Mouse (Mus musculus): ENCODE data around the gene Bend6. TPM values are rescaled to one million over a fixed set of nuclear protein-coding genes. Genes with fewer than 3 reads are reported as not detected.
A peak's percentile ranks its signal among the peaks of the same experiment; 100 is the strongest.
"Not testable (repeated sequence)": the region's sequence is repeated elsewhere in the genome, so short reads cannot be mapped to it uniquely, and the experiment has no call there.

The Bend6 gene
- polyA plus RNA-seq, 1 experiment from 2014 or later = 1.5 TPM

- H3K27me3 ChIP-seq (ENCODE audit: low read depth, poor library complexity, severe bottlenecking); H3K9me3 ChIP-seq (replicated peaks); DNase-seq (ENCODE audit: low spot score); H3K4me3 ChIP-seq; H3K4me1 ChIP-seq; H3K27ac ChIP-seq; H3K36me3 ChIP-seq: not testable (repeated sequence)
- 94% methylated on average over 14 of the region's 14 CpGs for WGBS
These were observed 68.7 kb downstream of the Bend6 start for GRCm38 (mm10) chr1:33838952-33839351.

GRCm38 (mm10) chr1:33830586-33830985 is 77.0 kb downstream of the Bend6 start:
- H3K27ac ChIP-seq = no peak overlapping the region
- no peak overlapping the region for H3K4me3 ChIP-seq
- WGBS = 73% methylated on average over 4 of the region's 4 CpGs
- H3K4me1 ChIP-seq = no peaks in the 10 kb centered on the region
- H3K9me3 ChIP-seq (replicated peaks) = no peaks in the 10 kb centered on the region
- H3K27me3 ChIP-seq (ENCODE audit: low read depth, poor library complexity, severe bottlenecking) = no peaks in the 10 kb centered on the region
- H3K36me3 ChIP-seq = no peaks in the 10 kb centered on the region
- no peak for DNase-seq (ENCODE audit: low spot score)

GRCm38 (mm10) chr1:33817931-33818330 is 89.7 kb downstream of the Bend6 start:
- Histone ChIP-seq H3K27me3 (ENCODE audit: low read depth, poor library complexity, severe bottlenecking) (no peaks in the 10 kb centered on the region), H3K36me3 (peaks cover 5% of the 10 kb centered on the region), H3K27ac (no peak overlapping the region), H3K4me3 (no peak overlapping the region), H3K9me3 (replicated peaks) (no peaks in the 10 kb centered on the region), H3K4me1 (peaks cover 6% of the 10 kb centered on the region)
- no peak for DNase-seq (ENCODE audit: low spot score)
- 88% methylated on average over 2 of the region's 2 CpGs for WGBS

GRCm38 (mm10) chr1:33813868-33814794 is 93.5 kb downstream of the Bend6 start, which contains the start of gene Zfp451:
Gene Zfp451 (minus strand): TSS chr1:33814595.
- H3K27ac ChIP-seq = peak within 1 kb of the TSS; percentile 98
- peak within 1 kb of the TSS; percentile 97 for H3K4me3 ChIP-seq
- no peaks in the 10 kb centered on the region for H3K9me3 ChIP-seq (replicated peaks)
- peaks cover 43% of the 10 kb centered on the region for H3K36me3 ChIP-seq
- no peaks in the 10 kb centered on the region for H3K27me3 ChIP-seq (ENCODE audit: low read depth, poor library complexity, severe bottlenecking)
- peak; percentile 94 for DNase-seq (ENCODE audit: low spot score)
- WGBS = under 1% methylated on average over 80 of the region's 85 CpGs
- peaks cover 10% of the 10 kb centered on the region for H3K4me1 ChIP-seq

- Histone ChIP-seq H3K4me3 (peak overlapping the region; percentile 97), H3K9me3 (replicated peaks) (no peaks in the 10 kb centered on the region), H3K27ac (peak overlapping the region; percentile 98), H3K4me1 (peaks cover 10% of the 10 kb centered on the region), H3K27me3 (ENCODE audit: low read depth, poor library complexity, severe bottlenecking) (no peaks in the 10 kb centered on the region), H3K36me3 (peaks cover 50% of the 10 kb centered on the region)
- 18% methylated on average over 11 of the region's 11 CpGs for WGBS
- DNase-seq (ENCODE audit: low spot score) = no peak
These were observed 94.1 kb downstream of the Bend6 start for GRCm38 (mm10) chr1:33813495-33813867.

GRCm38 (mm10) chr1:33803323-33803722 is 104.3 kb downstream of the Bend6 start:
- Histone ChIP-seq H3K4me3 (no peak overlapping the region), H3K36me3 (peaks cover 99% of the 10 kb centered on the region), H3K9me3 (replicated peaks) (no peaks in the 10 kb centered on the region), H3K4me1 (no peaks in the 10 kb centered on the region), H3K27ac (no peak overlapping the region), H3K27me3 (ENCODE audit: low read depth, poor library complexity, severe bottlenecking) (no peaks in the 10 kb centered on the region)
- no peak for DNase-seq (ENCODE audit: low spot score)
- WGBS = 96% methylated on average over 2 of the region's 2 CpGs

Other genes starting within 250 kb of the Bend6 start
- 54.5 and 55.2 TPM in 2 replicates for gene Prim2, start 238.0 kb downstream of the Bend6 start, polyA plus RNA-seq (2016; fragmentation: Nextera tagmentation; extraction: Ambion mirVana)
- gene Rab23, start 187.9 kb downstream of the Bend6 start, polyA plus RNA-seq (2016; fragmentation: Nextera tagmentation; extraction: Ambion mirVana) = 31.8 and 39.1 TPM in 2 replicates
- 63.2 and 72.5 TPM in 2 replicates for gene Bag2, start 150.0 kb downstream of the Bend6 start, polyA plus RNA-seq (2016; fragmentation: Nextera tagmentation; extraction: Ambion mirVana)
- 28.2 and 36.1 TPM in 2 replicates for gene Zfp451, start 93.2 kb downstream of the Bend6 start, polyA plus RNA-seq (2016; fragmentation: Nextera tagmentation; extraction: Ambion mirVana)
- gene Dst, start 409 bp upstream of the Bend6 start, polyA plus RNA-seq (2016; fragmentation: Nextera tagmentation; extraction: Ambion mirVana) = 7.2 and 9.7 TPM in 2 replicates